Mouse (Mus musculus): ENCODE data around the gene Hecw2. TPM values are rescaled to one million over a fixed set of nuclear protein-coding genes. Genes with fewer than 3 reads are reported as not detected.

The Hecw2 gene
- 2.5 and 2.6 TPM in 2 replicates for polyA plus RNA-seq (2015; fragmentation: Nextera tagmentation; extraction: Ambion mirVana)

DNA sequence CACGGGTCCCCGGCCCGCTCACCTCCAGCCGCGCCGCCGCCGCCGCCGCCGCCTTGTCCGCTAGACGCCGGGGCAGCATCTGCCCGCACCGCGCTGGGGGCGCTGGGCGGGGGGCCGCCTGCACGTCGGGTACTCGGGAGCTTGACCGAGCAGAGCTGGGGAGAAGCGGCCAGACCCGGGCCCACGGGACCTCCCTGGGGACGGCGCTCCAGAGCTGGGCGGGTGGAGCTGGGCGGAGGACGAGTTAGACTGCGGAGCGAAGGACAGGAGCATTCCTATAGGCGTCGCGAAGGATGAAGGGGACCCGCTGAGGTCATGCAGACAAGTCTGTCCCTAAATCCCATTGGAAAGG, at the start of gene Hecw2:
Gene Hecw2 (minus strand): TSS at position 215 of the 352 bp plus-strand sequence.
- Histone ChIP-seq H3K4me2 (peak within 1 kb of the TSS; percentile 76), H3K9ac (peak within 1 kb of the TSS; percentile 83), H3K9me3 (replicated peaks) (no peaks in the 10 kb centered on the region), H3K4me3 (peak within 1 kb of the TSS; percentile 79), H3K4me1 (0 out of 2 replicates have a peak, but pooled peaks cover 4% of the 10 kb centered on the region), H3K27ac (peak within 1 kb of the TSS; percentile 82), H3K36me3 (ENCODE audit: poor library complexity, severe bottlenecking) (no peaks in the 10 kb centered on the region), H3K27me3 (peaks cover 17% of the 10 kb centered on the region; the same call in 1 of the 2 replicates)
- WGBS = under 1% methylated on average over 24 of the region's 38 CpGs
- ATAC-seq = peak; percentile 85

GRCm38 (mm10) chr1:54242722-54243121, 47.8 kb upstream of the Hecw2 start:
- Histone ChIP-seq H3K27me3 (no peaks in the 10 kb centered on the region), H3K4me1 (no peaks in the 10 kb centered on the region), H3K36me3 (ENCODE audit: poor library complexity, severe bottlenecking) (no peaks in the 10 kb centered on the region), H3K4me3 (no peak overlapping the region), H3K9me3 (replicated peaks) (no peaks in the 10 kb centered on the region), H3K9ac (no peak overlapping the region), H3K4me2 (no peak overlapping the region), H3K27ac (no peak overlapping the region)
- 92% methylated on average over 4 of the region's 4 CpGs for WGBS
- no peak for ATAC-seq

- H3K27ac ChIP-seq = no peak overlapping the region
- H3K4me2 ChIP-seq = no peak overlapping the region
- no peaks in the 10 kb centered on the region for H3K36me3 ChIP-seq (ENCODE audit: poor library complexity, severe bottlenecking)
- ATAC-seq = no peak
- no peaks in the 10 kb centered on the region for H3K4me1 ChIP-seq
- H3K27me3 ChIP-seq = no peaks in the 10 kb centered on the region
- WGBS = 95% methylated on average over 3 of the region's 3 CpGs
- H3K4me3 ChIP-seq = no peak overlapping the region
- H3K9ac ChIP-seq = no peak overlapping the region
- H3K9me3 ChIP-seq (replicated peaks) = no peaks in the 10 kb centered on the region
Observed at GRCm38 (mm10) chr1:54220273-54220672, 25.3 kb upstream of the Hecw2 start.

- Histone ChIP-seq H3K4me1 (0 out of 2 replicates have a peak, but pooled peaks cover 4% of the 10 kb centered on the region), H3K27me3 (peaks cover 17% of the 10 kb centered on the region; the same call in 1 of the 2 replicates), H3K9me3 (replicated peaks) (no peaks in the 10 kb centered on the region), H3K4me2 (peak overlapping the region; percentile 76), H3K9ac (peak overlapping the region; percentile 83), H3K4me3 (peak overlapping the region; percentile 79), H3K36me3 (ENCODE audit: poor library complexity, severe bottlenecking) (no peaks in the 10 kb centered on the region), H3K27ac (peak overlapping the region; percentile 82)
- under 1% methylated on average over 81 of the region's 104 CpGs for WGBS
- ATAC-seq = peak; percentile 90
Observed at GRCm38 (mm10) chr1:54194183-54194953, 600 bp downstream of the Hecw2 start.

GRCm38 (mm10) chr1:54193191-54193770, 1.7 kb downstream of the Hecw2 start:
- ATAC-seq = no peak
- no peaks in the 10 kb centered on the region for H3K9me3 ChIP-seq (replicated peaks)
- WGBS = 33% methylated on average over 7 of the region's 7 CpGs
- H3K27ac ChIP-seq = no peak overlapping the region
- H3K9ac ChIP-seq = no peak overlapping the region
- 0 out of 2 replicates have a peak overlapping the region, but pooled peaks have one; percentile 24 for H3K4me2 ChIP-seq
- H3K4me1 ChIP-seq = 0 out of 2 replicates have a peak, but pooled peaks cover 4% of the 10 kb centered on the region
- no peak overlapping the region for H3K4me3 ChIP-seq
- peaks cover 17% of the 10 kb centered on the region; the same call in 1 of the 2 replicates for H3K27me3 ChIP-seq
- H3K36me3 ChIP-seq (ENCODE audit: poor library complexity, severe bottlenecking) = no peaks in the 10 kb centered on the region

DNA sequence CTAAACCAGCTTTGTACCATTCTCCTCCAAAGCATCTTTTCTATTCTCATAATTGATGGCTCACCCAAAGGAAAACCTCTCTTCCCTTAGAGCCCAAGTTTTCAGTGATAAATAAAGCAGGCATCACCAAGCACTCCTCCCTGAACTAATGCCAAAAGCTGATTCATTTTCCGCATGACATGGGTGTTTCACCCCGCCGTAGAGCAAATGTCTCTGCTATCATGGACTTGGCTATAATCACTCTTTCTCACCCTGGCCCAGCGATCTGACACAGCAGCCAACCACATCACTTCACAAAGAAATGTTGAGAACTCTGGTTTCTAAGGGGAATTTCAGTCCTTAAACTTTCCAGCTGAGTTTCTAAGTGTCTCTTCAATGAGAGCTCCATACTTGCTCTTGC, 7.4 kb downstream of the Hecw2 start:
- WGBS = 85% methylated on average over 4 of the region's 4 CpGs
- Histone ChIP-seq H3K4me2 (no peak overlapping the region), H3K9ac (no peak overlapping the region), H3K9me3 (replicated peaks) (no peaks in the 10 kb centered on the region), H3K4me3 (no peak overlapping the region), H3K4me1 (no peaks in the 10 kb centered on the region), H3K27ac (no peak overlapping the region), H3K36me3 (ENCODE audit: poor library complexity, severe bottlenecking) (no peaks in the 10 kb centered on the region), H3K27me3 (0 out of 2 replicates have a peak, but pooled peaks cover 4% of the 10 kb centered on the region)
- ATAC-seq = no peak

- no peak overlapping the region for H3K4me3 ChIP-seq
- no peak overlapping the region for H3K27ac ChIP-seq
- no peaks in the 10 kb centered on the region for H3K9me3 ChIP-seq (replicated peaks)
- no peaks in the 10 kb centered on the region for H3K4me1 ChIP-seq
- 0 out of 2 replicates have a peak, but pooled peaks cover 4% of the 10 kb centered on the region for H3K27me3 ChIP-seq
- no peak for ATAC-seq
- H3K4me2 ChIP-seq = no peak overlapping the region
- 57% methylated on average over 3 of the region's 3 CpGs for WGBS
- H3K9ac ChIP-seq = no peak overlapping the region
- no peaks in the 10 kb centered on the region for H3K36me3 ChIP-seq (ENCODE audit: poor library complexity, severe bottlenecking)
Observed at GRCm38 (mm10) chr1:54186347-54186746, 8.6 kb downstream of the Hecw2 start.

DNA sequence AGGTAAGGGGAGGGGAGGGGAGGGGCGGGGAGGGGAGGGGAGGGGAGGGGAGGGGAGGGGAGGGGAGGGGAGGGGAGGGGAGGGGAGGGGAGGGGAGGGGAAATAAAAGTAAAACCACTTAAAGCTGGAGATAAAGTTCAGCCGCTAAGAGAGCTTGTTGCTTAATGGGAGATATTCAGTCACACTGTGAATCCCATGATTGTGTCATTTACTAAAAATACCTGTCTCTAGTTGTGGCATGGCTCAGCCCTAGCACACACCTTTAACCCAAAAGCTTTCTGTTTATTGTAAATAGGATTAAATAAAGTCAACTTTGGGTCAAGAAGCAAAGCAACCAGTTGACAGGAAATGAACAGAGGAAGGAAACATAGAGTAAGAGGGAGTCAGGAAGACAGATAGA, 14.3 kb downstream of the Hecw2 start:
- H3K36me3 ChIP-seq (ENCODE audit: poor library complexity, severe bottlenecking) = no peaks in the 10 kb centered on the region
- no peak overlapping the region for H3K4me2 ChIP-seq
- ATAC-seq = no peak

DNA sequence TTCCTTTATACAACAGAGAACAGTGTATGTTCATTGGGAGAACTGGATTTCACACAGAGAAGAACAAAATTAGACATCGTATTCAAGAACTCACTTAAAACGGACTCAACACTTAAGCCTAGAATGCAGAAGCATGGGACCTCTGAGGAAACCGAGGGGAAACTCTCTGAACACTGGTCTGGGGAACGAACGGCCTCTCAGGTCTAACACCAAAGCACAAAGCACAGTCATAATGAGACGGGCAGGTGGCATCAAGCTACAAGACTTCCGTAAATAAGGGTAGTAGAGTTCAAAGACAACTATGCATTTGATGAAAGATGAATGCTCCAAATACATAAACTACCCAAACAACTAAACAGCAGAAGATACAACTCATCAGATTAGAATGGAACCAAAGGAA, 15.8 kb downstream of the Hecw2 start:
- H3K4me2 ChIP-seq = no peak overlapping the region
- 90% methylated on average over 7 of the region's 7 CpGs for WGBS
- H3K9me3 ChIP-seq (replicated peaks) = no peaks in the 10 kb centered on the region
- H3K9ac ChIP-seq = no peak overlapping the region
- no peaks in the 10 kb centered on the region for H3K4me1 ChIP-seq
- H3K36me3 ChIP-seq (ENCODE audit: poor library complexity, severe bottlenecking) = no peaks in the 10 kb centered on the region
- no peak overlapping the region for H3K27ac ChIP-seq
- no peaks in the 10 kb centered on the region for H3K27me3 ChIP-seq
- ATAC-seq = no peak
- H3K4me3 ChIP-seq = no peak overlapping the region

More for the DNA sequence above, 14.3 kb downstream of the Hecw2 start:
- no peak overlapping the region for H3K9ac ChIP-seq
- WGBS = 81% methylated on average over 1 of the region's 2 CpGs
- H3K27ac ChIP-seq = no peak overlapping the region
- no peaks in the 10 kb centered on the region for H3K9me3 ChIP-seq (replicated peaks)
- H3K4me1 ChIP-seq = no peaks in the 10 kb centered on the region
- H3K4me3 ChIP-seq = no peak overlapping the region
- H3K27me3 ChIP-seq = no peaks in the 10 kb centered on the region

- no peak for ATAC-seq
- Histone ChIP-seq H3K27ac (no peak overlapping the region), H3K4me1 (no peaks in the 10 kb centered on the region), H3K36me3 (ENCODE audit: poor library complexity, severe bottlenecking) (no peaks in the 10 kb centered on the region), H3K9ac (no peak overlapping the region), H3K9me3 (replicated peaks) (no peaks in the 10 kb centered on the region), H3K27me3 (no peaks in the 10 kb centered on the region), H3K4me2 (no peak overlapping the region), H3K4me3 (no peak overlapping the region)
- WGBS = 95% methylated on average over 2 of the region's 2 CpGs
Observed at GRCm38 (mm10) chr1:54176592-54176991, 18.4 kb downstream of the Hecw2 start.

- no peak overlapping the region for H3K4me2 ChIP-seq
- no peak overlapping the region for H3K9ac ChIP-seq
- H3K4me1 ChIP-seq = no peaks in the 10 kb centered on the region
- H3K36me3 ChIP-seq (ENCODE audit: poor library complexity, severe bottlenecking) = no peaks in the 10 kb centered on the region
- no peak overlapping the region for H3K4me3 ChIP-seq
- ATAC-seq = no peak
- H3K27me3 ChIP-seq = no peaks in the 10 kb centered on the region
- H3K27ac ChIP-seq = no peak overlapping the region
- WGBS = 83% methylated on average over 3 of the region's 3 CpGs
- H3K9me3 ChIP-seq (replicated peaks) = no peaks in the 10 kb centered on the region
Observed at GRCm38 (mm10) chr1:54168014-54168413, 27.0 kb downstream of the Hecw2 start.

DNA sequence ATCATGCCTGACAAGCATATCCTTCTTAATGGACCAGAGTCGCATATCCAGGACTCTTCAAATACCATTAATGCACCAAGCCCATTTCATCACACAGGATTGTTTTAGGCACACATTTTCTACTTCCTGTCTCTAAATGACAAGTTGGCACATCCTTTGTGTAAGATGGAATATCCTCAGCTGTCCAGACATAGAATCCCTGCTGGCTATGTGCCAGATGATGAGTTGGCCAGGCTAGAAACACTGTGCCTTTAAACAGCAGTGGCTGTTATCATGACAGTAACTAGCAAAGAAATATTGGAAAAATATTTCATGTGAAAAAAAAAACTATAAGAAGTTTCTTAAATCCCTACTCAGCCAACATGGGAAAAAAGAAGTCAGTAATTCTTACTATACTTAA, 35.4 kb downstream of the Hecw2 start:
- WGBS = 90% methylated on average over 1 of the region's 1 CpGs
- ATAC-seq = no peak

More for the DNA sequence above, 35.4 kb downstream of the Hecw2 start:
- Histone ChIP-seq H3K4me1 (no peaks in the 10 kb centered on the region), H3K4me2 (no peak overlapping the region), H3K9ac (no peak overlapping the region), H3K36me3 (ENCODE audit: poor library complexity, severe bottlenecking) (no peaks in the 10 kb centered on the region), H3K9me3 (replicated peaks) (no peaks in the 10 kb centered on the region), H3K27me3 (no peaks in the 10 kb centered on the region), H3K4me3 (no peak overlapping the region), H3K27ac (no peak overlapping the region)
